Mouse (Mus musculus) CH12.LX (cell line): ENCODE results near the gene Cbll1.

ENCODE experiments used
- CTCF ChIP-seq, 2 experiments: IDR thresholded peaks in 1 of 2; conservative IDR thresholded peaks in 1 of 2; 2 replicates each; pipeline ENCODE4 v1.5.1; 2011 to 2012; ENCODE audit warnings: low read depth in 2 of 2, low read length in 2 of 2, improper control_type of control experiment in 1 of 2, inconsistent platforms in 1 of 2, mild to moderate bottlenecking in 1 of 2, moderate library complexity in 1 of 2
- E2F4 ChIP-seq: IDR thresholded peaks from 2 replicates; pipeline ENCODE4 v1.6.1; 2011; ENCODE audit warnings: low read depth, low read length, improper control_type of control experiment; ENCODE audit not compliant: insufficient replicate concordance
- EP300 ChIP-seq: IDR thresholded peaks from 2 replicates; pipeline ENCODE4 v1.6.1; 2011; ENCODE audit warnings: low read length, improper control_type of control experiment
- IRF4 ChIP-seq: IDR thresholded peaks from 2 replicates; pipeline ENCODE4 v1.6.1; 2014; ENCODE audit warnings: low read depth, mild to moderate bottlenecking, inconsistent platforms, low read length, improper control_type of control experiment
- MAX ChIP-seq: IDR thresholded peaks from 2 replicates; pipeline ENCODE4 v1.6.1; 2011; ENCODE audit warnings: low read length, improper control_type of control experiment
- POLR2A ChIP-seq: IDR thresholded peaks from 2 replicates; pipeline ENCODE4 v1.6.1; 2011; ENCODE audit warnings: low read depth, mild to moderate bottlenecking, improper control_type of control experiment, low read length
- SIN3A ChIP-seq: IDR thresholded peaks from 2 replicates; pipeline ENCODE4 v1.6.1; 2012; ENCODE audit warnings: low read length, improper control_type of control experiment, inconsistent platforms
- ZKSCAN1 ChIP-seq: IDR thresholded peaks from 2 replicates; pipeline ENCODE4 v1.6.1; 2012; ENCODE audit warnings: low read depth, inconsistent platforms, low read length, improper control_type of control experiment, borderline replicate concordance
- ZNF384 ChIP-seq: IDR thresholded peaks from 2 replicates; pipeline ENCODE4 v1.6.1; 2012; ENCODE audit warnings: low read depth, low read length, improper control_type of control experiment, inconsistent platforms

DNA sequence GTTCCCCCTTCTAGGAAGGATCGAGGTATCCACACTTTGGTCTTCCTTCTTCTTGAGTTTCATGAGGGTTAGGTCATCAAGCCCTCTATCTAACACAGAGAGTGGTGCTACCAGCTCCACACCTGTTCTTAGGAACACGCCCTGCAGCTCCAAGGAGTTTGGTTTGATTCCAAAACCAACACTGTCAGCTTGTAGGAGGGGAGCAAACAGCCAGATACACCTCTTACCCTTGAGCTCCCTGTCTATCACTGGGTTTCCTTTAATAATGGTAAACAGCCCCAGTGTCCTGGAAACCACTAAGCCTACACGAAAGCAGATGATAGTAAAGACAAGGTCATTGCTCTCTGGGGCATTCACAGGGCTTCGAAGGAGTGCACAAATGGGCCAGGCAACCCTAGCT lies 40.9 kb downstream of the Cbll1 start:
- TF ChIP-seq POLR2A (no peak), MAX (no peak), CTCF (conservative IDR thresholded peaks at IDR 0.05 in 1 of 2, IDR thresholded peaks at IDR 0.05 in 1 of 2; ENCODE audit: low read depth in 2 of 2, low read length in 2 of 2) (no peak), ZKSCAN1 (no peak), E2F4 (no peak), SIN3A (no peak), EP300 (no peak), ZNF384 (no peak), IRF4 (no peak)
